Mouse (Mus musculus) intestine, embryonic 14.5 days (tissue): Measurements from ENCODE around the gene Plscr2. TPM values are rescaled to one million over a fixed set of nuclear protein-coding genes. Genes with fewer than 3 reads are reported as not detected.

Source experiments
- microRNA-seq: library from miRNA; unstranded; fragments of <30 nt; microRNA quantifications from one replicate; pipeline ENCODE4, GENCODE M21; 2016
- polyA plus RNA-seq: library from polyadenylated mRNA; unstranded; fragments of >200 nt; fragmentation: Nextera tagmentation; extraction: Ambion mirVana; gene quantifications from 2 replicates; pipeline ENCODE4 v1.2.1, GENCODE M21; 2014

The Plscr2 gene
- polyA plus RNA-seq, 1 experiment from 2014 or later = 0.87 TPM

Small RNAs within 50 kb of the gene (microRNA-seq; reads per million reads assigned to microRNA genes)
- gene Mir6386 = not detected

Other genes with a start within 250 kb of the Plscr2 start
- not detected in 2 replicates for gene Plscr5, start 82.7 kb upstream of the Plscr2 start, polyA plus RNA-seq
- 68.3 and 68.8 TPM in 2 replicates for gene Plscr1, start 25.9 kb upstream of the Plscr2 start, polyA plus RNA-seq
- gene 1700057G04Rik, start 33.8 kb downstream of the Plscr2 start, polyA plus RNA-seq = not detected in 2 replicates
- gene Plscr4, start 181.8 kb downstream of the Plscr2 start, polyA plus RNA-seq = 5.2 and 5.4 TPM in 2 replicates